Mouse (Mus musculus): ENCODE measurements around the gene 3100002H09Rik. TPM values are rescaled to one million over a fixed set of nuclear protein-coding genes. Genes with fewer than 3 reads are reported as not detected.

The 3100002H09Rik gene
- polyA plus RNA-seq, 1 experiment from 2014 or later, result not detected

DNA sequence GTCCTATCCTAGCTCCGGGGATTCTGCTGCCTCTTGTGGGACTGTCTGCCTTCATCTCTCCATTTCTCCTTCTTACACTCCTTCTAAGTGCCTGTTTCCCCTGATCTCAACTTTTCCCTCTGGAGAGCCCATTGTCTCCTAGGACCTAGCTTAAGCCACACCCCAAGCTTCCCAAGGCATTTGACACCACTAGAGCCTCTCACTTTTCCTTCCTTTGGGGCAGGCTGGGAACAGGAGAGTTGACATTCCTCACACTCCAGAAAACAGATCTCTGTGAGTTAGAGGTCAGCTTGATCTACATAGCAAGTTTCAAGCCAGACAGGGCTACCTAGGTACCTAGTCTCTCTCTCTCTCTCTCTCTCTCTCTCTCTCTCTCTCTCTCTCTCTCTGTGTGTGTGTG is 3.6 kb upstream of the 3100002H09Rik start:
- H3K27ac ChIP-seq, result no peak overlapping the region
- 13% methylated on average over 1 of the region's 1 CpGs for WGBS (ENCODE audit: insufficient replicate concordance)
- H3K4me1 ChIP-seq (replicated peaks), result peaks cover 18% of the 10 kb centered on the region
- no peaks in the 10 kb centered on the region for H3K36me3 ChIP-seq
- H3K9ac ChIP-seq, result no peak overlapping the region
- no peaks in the 10 kb centered on the region for H3K9me3 ChIP-seq (replicated peaks)
- H3K27me3 ChIP-seq, result peaks cover 68% of the 10 kb centered on the region
- no peak for ATAC-seq (ENCODE audit: low read depth)
- no peak overlapping the region for H3K4me3 ChIP-seq (replicated peaks)
- no peak overlapping the region for H3K4me2 ChIP-seq
- no peak for DNase-seq

DNA sequence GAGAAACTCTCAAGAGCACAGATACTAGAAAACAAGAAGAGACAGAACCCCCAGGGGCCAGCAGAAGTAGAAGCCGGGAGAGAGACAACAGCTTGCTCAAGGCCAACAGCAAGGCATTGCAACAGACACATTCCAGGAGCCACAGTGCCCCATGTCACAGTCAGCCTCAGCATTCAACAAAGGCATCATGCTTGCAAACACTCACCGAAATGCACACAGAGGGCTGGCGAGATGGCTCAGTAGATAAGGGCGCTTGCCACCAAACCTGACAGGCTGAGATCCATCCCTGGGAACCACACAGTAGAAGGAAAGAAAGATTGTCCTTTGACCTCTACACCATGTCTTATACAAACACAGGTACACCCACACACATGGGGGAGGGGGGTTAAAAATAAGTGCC is 1.2 kb upstream of the 3100002H09Rik start:
- H3K4me2 ChIP-seq, result no peak overlapping the region
- no peaks in the 10 kb centered on the region for H3K36me3 ChIP-seq
- DNase-seq (no peak), ATAC-seq (ENCODE audit: low read depth) (no peak)
- no peak overlapping the region for H3K4me3 ChIP-seq (replicated peaks)
- peaks cover 45% of the 10 kb centered on the region for H3K27me3 ChIP-seq
- peaks cover 42% of the 10 kb centered on the region for H3K4me1 ChIP-seq (replicated peaks)
- no peak overlapping the region for H3K27ac ChIP-seq
- no peaks in the 10 kb centered on the region for H3K9me3 ChIP-seq (replicated peaks)
- peak overlapping the region; percentile 29; the same call in 1 of the 2 replicates for H3K9ac ChIP-seq
- 32% methylated on average over 4 of the region's 4 CpGs for WGBS (ENCODE audit: insufficient replicate concordance)

DNA sequence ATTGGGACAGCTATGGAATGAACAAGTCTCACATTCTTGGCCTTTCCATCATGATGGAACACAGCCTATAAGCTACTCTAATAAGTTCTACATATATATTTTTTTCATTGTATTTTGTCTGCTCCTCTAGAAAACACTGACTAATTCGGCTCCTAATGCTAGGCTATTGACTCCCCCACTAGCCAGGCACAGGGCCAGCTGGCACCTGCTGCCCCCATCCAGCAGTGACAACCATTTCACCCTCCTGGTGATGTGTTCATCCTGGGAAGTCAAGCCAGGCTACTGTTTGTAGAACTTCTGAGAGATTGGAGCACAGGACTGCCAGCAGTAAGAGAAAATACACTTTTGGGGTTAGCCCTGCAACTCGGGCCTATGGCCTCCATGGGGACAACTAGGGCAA is 537 bp downstream of the 3100002H09Rik start:
- Histone ChIP-seq H3K4me2 (no peak overlapping the region), H3K9ac (no peak overlapping the region), H3K9me3 (replicated peaks) (no peaks in the 10 kb centered on the region), H3K27ac (no peak overlapping the region; the same call in 1 of the 2 replicates), H3K4me1 (replicated peaks) (peaks cover 58% of the 10 kb centered on the region), H3K4me3 (replicated peaks) (no peak overlapping the region), H3K36me3 (no peaks in the 10 kb centered on the region), H3K27me3 (peaks cover 28% of the 10 kb centered on the region)
- no peak for DNase-seq
- ATAC-seq (ENCODE audit: low read depth), result no peak
- 52% methylated on average over 2 of the region's 2 CpGs for WGBS (ENCODE audit: insufficient replicate concordance)

DNA sequence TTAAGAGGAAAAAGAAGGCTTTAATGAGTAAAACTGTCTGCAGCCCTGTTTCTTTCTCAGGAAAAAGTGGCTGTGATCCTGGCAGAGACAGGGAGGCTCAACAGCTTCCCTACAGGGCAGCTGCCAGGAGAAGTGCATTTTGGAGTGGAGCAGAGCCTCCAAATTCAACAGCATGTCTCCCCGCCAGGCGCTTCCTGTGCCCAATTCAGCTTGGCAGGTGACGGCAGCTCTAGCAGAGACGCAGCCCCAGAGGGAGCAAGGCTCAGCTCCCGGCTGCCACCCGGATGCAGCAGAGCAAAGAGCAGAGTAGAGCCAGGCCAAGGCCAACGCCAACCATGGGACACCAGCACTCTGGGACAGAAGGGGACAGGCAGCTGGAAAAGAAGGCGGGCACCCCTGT is 3.4 kb downstream of the 3100002H09Rik start:
- Histone ChIP-seq H3K4me3 (replicated peaks) (peak overlapping the region; percentile 53), H3K27ac (peak overlapping the region; percentile 97), H3K4me1 (replicated peaks) (peaks cover 83% of the 10 kb centered on the region), H3K9me3 (replicated peaks) (no peaks in the 10 kb centered on the region), H3K9ac (peak overlapping the region; percentile 77), H3K4me2 (peak overlapping the region; percentile 79), H3K36me3 (no peaks in the 10 kb centered on the region), H3K27me3 (peaks cover 27% of the 10 kb centered on the region)
- WGBS (ENCODE audit: insufficient replicate concordance), result 43% methylated on average over 8 of the region's 8 CpGs
- peak; percentile 30 for DNase-seq
- no peak for ATAC-seq (ENCODE audit: low read depth)

DNA sequence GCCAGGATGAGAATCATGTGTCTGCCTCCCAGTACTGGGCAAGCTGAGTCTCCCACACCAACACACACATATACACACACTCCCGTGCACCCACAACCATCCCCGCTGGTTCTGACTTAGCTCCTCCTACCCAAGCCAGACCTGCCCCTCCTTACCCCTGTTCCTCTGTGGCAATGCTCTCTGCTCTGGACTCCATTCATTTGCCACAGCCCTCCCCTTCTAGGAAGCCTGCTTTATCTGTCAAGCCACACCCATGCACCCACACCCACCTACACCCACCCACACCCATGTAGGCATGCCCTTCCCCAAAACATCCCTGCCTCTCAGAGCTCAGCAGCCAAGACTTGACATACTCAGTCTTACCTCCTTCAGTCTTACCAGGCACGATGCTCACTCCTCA is 4.4 kb downstream of the 3100002H09Rik start:
- peak overlapping the region; percentile 77 for H3K9ac ChIP-seq

DNA sequence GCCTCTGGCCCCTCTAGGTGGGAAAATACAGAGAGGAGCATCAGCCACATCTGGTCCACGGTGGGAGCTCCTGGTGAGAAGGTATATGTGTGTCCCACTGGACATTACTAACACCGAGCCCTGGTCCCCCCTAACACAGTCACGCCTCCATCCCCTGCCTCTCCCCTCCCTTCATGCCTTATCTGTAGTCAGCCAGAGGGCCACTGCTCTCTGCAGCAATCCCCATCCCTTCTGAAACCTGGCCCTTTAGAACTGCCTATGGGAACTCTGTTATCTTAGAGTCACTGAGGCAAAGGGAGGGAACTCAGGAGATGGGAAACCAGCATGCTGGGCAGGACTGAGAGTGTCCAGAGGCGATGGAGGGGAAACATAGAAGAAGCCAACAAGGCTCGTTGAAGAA is 5.3 kb downstream of the 3100002H09Rik start:
- peak; percentile 74 for DNase-seq
- peak; percentile 83 for ATAC-seq (ENCODE audit: low read depth)
- 23% methylated on average over 5 of the region's 5 CpGs for WGBS (ENCODE audit: insufficient replicate concordance)

More for the DNA sequence above, 4.4 kb downstream of the 3100002H09Rik start:
- Histone ChIP-seq H3K9me3 (replicated peaks) (no peaks in the 10 kb centered on the region), H3K36me3 (no peaks in the 10 kb centered on the region), H3K27me3 (peaks cover 29% of the 10 kb centered on the region), H3K4me3 (replicated peaks) (peak overlapping the region; percentile 53), H3K4me2 (peak overlapping the region; percentile 79), H3K4me1 (replicated peaks) (peaks cover 73% of the 10 kb centered on the region), H3K27ac (peak overlapping the region; percentile 97)
- DNase-seq (peak; percentile 90), ATAC-seq (ENCODE audit: low read depth) (peak; percentile 94)
- 21% methylated on average over 3 of the region's 3 CpGs for WGBS (ENCODE audit: insufficient replicate concordance)

DNA sequence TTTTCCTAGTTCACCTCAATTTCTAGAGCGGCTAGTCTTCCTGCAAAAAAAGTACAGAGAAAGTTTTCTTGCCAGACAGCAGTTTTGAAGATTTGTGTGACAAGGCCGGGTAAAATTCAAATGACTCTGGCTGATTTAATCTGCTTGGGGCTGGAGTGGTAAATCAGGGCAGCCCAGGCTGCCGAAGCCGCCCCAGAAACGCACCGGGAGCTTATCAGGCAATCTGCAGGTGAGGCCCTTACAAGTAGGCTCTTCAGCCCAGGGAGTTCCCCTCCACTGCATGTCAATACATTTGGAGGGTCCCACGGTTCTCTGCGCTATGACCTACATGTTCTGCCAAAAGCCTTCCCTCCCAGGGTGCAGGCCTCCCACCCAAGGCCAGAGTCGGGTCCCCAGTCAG is 6.9 kb downstream of the 3100002H09Rik start:
- H3K36me3 ChIP-seq, result no peaks in the 10 kb centered on the region
- H3K27ac ChIP-seq, result peak overlapping the region; percentile 97
- peak overlapping the region; percentile 8 for H3K4me3 ChIP-seq (replicated peaks)
- no peaks in the 10 kb centered on the region for H3K9me3 ChIP-seq (replicated peaks)
- H3K4me2 ChIP-seq, result peak overlapping the region; percentile 79
- peak; percentile 19 for DNase-seq
- WGBS (ENCODE audit: insufficient replicate concordance), result 16% methylated on average over 9 of the region's 9 CpGs
- peak overlapping the region; percentile 70; the same call in 1 of the 2 replicates for H3K9ac ChIP-seq
- H3K27me3 ChIP-seq, result peaks cover 43% of the 10 kb centered on the region
- peaks cover 61% of the 10 kb centered on the region for H3K4me1 ChIP-seq (replicated peaks)
- ATAC-seq (ENCODE audit: low read depth), result no peak

More for the DNA sequence above, 5.3 kb downstream of the 3100002H09Rik start:
- Histone ChIP-seq H3K4me2 (peak overlapping the region; percentile 79), H3K4me1 (replicated peaks) (peaks cover 70% of the 10 kb centered on the region), H3K4me3 (replicated peaks) (peak overlapping the region; percentile 53), H3K9ac (peak overlapping the region; percentile 75), H3K36me3 (no peaks in the 10 kb centered on the region), H3K27me3 (peaks cover 33% of the 10 kb centered on the region), H3K9me3 (replicated peaks) (no peaks in the 10 kb centered on the region), H3K27ac (peak overlapping the region; percentile 97)

DNA sequence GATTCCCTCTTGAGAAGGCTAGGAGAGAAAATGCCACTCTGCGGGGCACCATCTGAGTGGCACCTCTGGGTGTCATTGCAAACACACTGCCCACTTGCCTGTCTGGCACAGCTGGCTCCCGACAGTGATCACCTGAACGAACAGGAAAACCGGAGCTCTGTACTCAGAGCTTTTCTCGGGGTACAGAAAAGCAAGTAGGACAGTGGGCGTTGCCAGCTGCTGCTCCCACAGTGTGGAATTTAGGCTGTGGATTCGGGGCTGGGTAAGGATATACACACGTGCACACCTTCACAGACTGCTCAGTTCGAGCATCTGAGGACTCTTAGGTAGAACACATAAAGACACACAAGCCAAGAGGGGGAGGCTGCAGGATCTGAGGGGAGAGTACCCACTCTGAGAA is 14.7 kb downstream of the 3100002H09Rik start:
- ATAC-seq (ENCODE audit: low read depth) (no peak), DNase-seq (no peak)
- Histone ChIP-seq H3K4me1 (replicated peaks) (peaks cover 10% of the 10 kb centered on the region), H3K36me3 (no peaks in the 10 kb centered on the region), H3K4me2 (no peak overlapping the region), H3K27ac (no peak overlapping the region), H3K9me3 (replicated peaks) (no peaks in the 10 kb centered on the region), H3K4me3 (replicated peaks) (no peak overlapping the region), H3K27me3 (peaks cover 78% of the 10 kb centered on the region), H3K9ac (no peak overlapping the region)
- WGBS (ENCODE audit: insufficient replicate concordance), result 67% methylated on average over 9 of the region's 9 CpGs

DNA sequence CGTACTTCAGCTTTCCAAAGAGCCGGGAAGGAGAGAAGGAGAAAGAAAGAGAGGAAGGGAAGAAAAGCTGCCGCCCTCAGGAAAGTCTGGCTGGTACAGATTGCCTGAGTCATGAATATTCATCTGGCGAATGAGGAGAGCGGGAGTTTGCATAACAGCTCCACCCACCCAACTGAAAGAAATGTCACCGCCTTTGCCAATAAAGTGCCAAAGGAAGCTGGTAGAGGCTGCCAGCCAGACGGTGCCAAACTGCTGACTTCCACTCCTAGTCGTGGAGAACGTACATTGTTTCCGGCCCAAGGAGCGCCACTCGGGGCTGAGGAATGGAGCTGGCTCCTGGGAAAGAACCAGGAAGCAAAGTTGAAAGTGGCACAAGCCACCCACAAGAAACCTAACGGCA is 15.7 kb downstream of the 3100002H09Rik start:
- DNase-seq, result no peak
- no peak for ATAC-seq (ENCODE audit: low read depth)
- H3K9me3 ChIP-seq (replicated peaks), result no peaks in the 10 kb centered on the region
- H3K27ac ChIP-seq, result no peak overlapping the region
- peak overlapping the region; percentile 42; the same call in 1 of the 2 replicates for H3K4me2 ChIP-seq
- no peaks in the 10 kb centered on the region for H3K36me3 ChIP-seq
- 29% methylated on average over 13 of the region's 13 CpGs for WGBS (ENCODE audit: insufficient replicate concordance)
- no peak overlapping the region for H3K4me3 ChIP-seq (replicated peaks)
- peaks cover 10% of the 10 kb centered on the region for H3K4me1 ChIP-seq (replicated peaks)
- H3K9ac ChIP-seq, result 0 out of 2 replicates have a peak overlapping the region, but pooled peaks have one; percentile 23
- peaks cover 79% of the 10 kb centered on the region for H3K27me3 ChIP-seq

DNA sequence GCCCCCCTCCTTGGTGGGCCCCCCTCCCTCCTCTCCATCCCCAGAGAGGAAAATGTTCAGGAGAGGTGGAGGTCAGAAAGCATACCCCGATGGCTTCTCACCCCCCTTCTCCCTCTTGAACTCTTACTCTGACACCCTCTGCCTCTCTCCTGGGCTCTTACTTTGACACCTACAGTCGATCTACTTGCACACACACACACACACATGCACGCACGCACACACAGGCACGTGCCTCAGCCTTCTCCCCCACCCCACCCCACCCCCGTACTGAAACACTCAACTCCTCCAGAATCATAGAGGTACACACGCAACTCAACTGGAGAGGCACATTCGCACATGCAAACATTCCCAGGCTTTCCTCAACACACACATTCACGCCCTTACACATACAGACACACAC is 16.9 kb downstream of the 3100002H09Rik start:
- no peaks in the 10 kb centered on the region for H3K9me3 ChIP-seq (replicated peaks)
- 54% methylated on average over 9 of the region's 9 CpGs for WGBS (ENCODE audit: insufficient replicate concordance)
- no peak overlapping the region for H3K4me3 ChIP-seq (replicated peaks)
- H3K36me3 ChIP-seq, result no peaks in the 10 kb centered on the region
- no peak overlapping the region for H3K9ac ChIP-seq
- peaks cover 82% of the 10 kb centered on the region for H3K27me3 ChIP-seq
- peaks cover 10% of the 10 kb centered on the region for H3K4me1 ChIP-seq (replicated peaks)
- H3K27ac ChIP-seq, result no peak overlapping the region
- H3K4me2 ChIP-seq, result no peak overlapping the region
- no peak for ATAC-seq (ENCODE audit: low read depth)
- DNase-seq, result no peak

DNA sequence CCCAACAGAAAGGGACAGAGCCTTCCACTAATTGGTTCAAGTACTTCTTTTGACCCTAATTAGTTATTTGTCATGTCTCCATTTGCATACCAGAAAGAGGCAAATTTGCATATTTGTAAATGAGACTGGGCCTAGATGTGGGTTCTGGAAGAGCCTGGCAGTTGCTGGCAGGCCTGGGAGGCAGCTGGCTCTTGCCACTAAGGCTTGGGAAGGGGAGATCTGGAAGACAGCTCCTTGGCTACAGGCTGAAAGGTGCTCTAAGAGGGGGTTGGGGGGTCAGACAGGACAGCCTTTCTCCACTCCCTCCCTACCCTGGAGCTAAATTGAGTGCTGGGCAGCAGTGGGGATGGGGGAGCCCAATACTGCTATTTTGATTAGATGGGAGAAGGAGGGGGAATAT is 17.4 kb downstream of the 3100002H09Rik start:
- Histone ChIP-seq H3K27ac (no peak overlapping the region), H3K27me3 (peaks cover 83% of the 10 kb centered on the region), H3K4me3 (replicated peaks) (no peak overlapping the region), H3K36me3 (no peaks in the 10 kb centered on the region), H3K4me1 (replicated peaks) (peaks cover 10% of the 10 kb centered on the region), H3K9ac (no peak overlapping the region), H3K4me2 (no peak overlapping the region), H3K9me3 (replicated peaks) (no peaks in the 10 kb centered on the region)
- no peak for DNase-seq
- ATAC-seq (ENCODE audit: low read depth), result no peak

DNA sequence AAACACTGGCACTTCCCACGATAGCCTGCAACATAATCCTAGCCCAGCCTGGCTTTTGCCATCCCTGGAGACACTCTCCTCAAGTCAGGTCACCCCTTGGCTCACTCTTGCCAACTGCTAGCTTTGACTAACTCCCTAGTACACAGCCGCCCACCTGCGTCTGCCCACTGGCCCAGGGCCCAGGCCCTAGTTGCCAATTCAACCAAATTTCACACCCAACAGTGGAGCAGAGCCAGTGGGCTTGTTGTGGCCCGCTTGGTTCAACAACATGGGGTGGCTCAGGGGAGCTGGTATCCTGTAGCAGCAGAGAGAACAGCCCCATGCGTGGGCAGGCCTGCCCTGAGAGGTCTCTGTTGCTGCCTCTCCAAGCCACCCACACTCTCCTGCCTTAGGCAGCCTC is 18.4 kb downstream of the 3100002H09Rik start:
- H3K4me2 ChIP-seq, result no peak overlapping the region
- no peak overlapping the region for H3K4me3 ChIP-seq (replicated peaks)
- H3K27ac ChIP-seq, result no peak overlapping the region
- 60% methylated on average over 5 of the region's 5 CpGs for WGBS (ENCODE audit: insufficient replicate concordance)
- H3K9ac ChIP-seq, result no peak overlapping the region
- H3K27me3 ChIP-seq, result peaks cover 85% of the 10 kb centered on the region
- H3K36me3 ChIP-seq, result no peaks in the 10 kb centered on the region
- H3K4me1 ChIP-seq (replicated peaks), result peaks cover 10% of the 10 kb centered on the region
- no peak for ATAC-seq (ENCODE audit: low read depth)
- no peaks in the 10 kb centered on the region for H3K9me3 ChIP-seq (replicated peaks)
- DNase-seq, result no peak
